Mouse (Mus musculus) embryonic facial prominence, embryonic 14.5 days (tissue): ENCODE measurements around the gene Slit1. TPM values are rescaled to one million over a fixed set of nuclear protein-coding genes. Genes with fewer than 3 reads are reported as not detected.

ENCODE experiments used
- ATAC-seq: fragments of 200-750 bp; cut with Nextera tagmentation; 2 replicates; pipeline ENCODE4 v1.8.0; 2017; ENCODE audit warnings: low read depth, moderate number of reproducible peaks, moderate TSS enrichment
- DNase-seq: peaks from one replicate; pipeline ENCODE4 v3.0.0-alpha.2; 2015; ENCODE audit warnings: low spot score
- H3K27ac ChIP-seq: fragments of 300-500 bp; sonication (generic); replicated peaks from 2 replicates; pipeline ENCODE4 v1.5.1; 2014; ENCODE audit warnings: low read depth, mild to moderate bottlenecking, low read length, moderate library complexity
- H3K27me3 ChIP-seq: fragments of 300-500 bp; sonication (generic); replicated peaks from 2 replicates; pipeline ENCODE4 v1.6.1; 2014; ENCODE audit warnings: low read length; ENCODE audit not compliant: control insufficient read depth, insufficient read depth
- H3K36me3 ChIP-seq: fragments of 300-500 bp; sonication (generic); 2 replicates; pipeline ENCODE4 v1.6.1; 2014; ENCODE audit warnings: low read length, mixed read lengths; ENCODE audit not compliant: control insufficient read depth, insufficient read depth
- H3K4me1 ChIP-seq: fragments of 300-500 bp; sonication (generic); 2 replicates; pipeline ENCODE4 v1.6.1; 2014; ENCODE audit warnings: antibody characterized with exemption, low read length; ENCODE audit not compliant: control insufficient read depth, insufficient read depth
- H3K4me2 ChIP-seq: fragments of 300-500 bp; sonication (generic); 2 replicates; pipeline ENCODE4 v1.6.1; 2014; ENCODE audit warnings: low read depth, mild to moderate bottlenecking, low read length, moderate library complexity, mixed read lengths
- H3K4me3 ChIP-seq: fragments of 300-500 bp; sonication (generic); 2 replicates; pipeline ENCODE4 v1.5.1; 2014; ENCODE audit warnings: low read depth, mild to moderate bottlenecking, low read length
- H3K9ac ChIP-seq: fragments of 300-500 bp; sonication (generic); 2 replicates; pipeline ENCODE4 v1.6.1; 2014; ENCODE audit warnings: low read depth, mild to moderate bottlenecking, low read length, moderate library complexity, mixed read lengths
- H3K9me3 ChIP-seq: fragments of 300-500 bp; sonication (generic); 2 replicates; pipeline ENCODE4 v1.6.1; 2016; ENCODE audit warnings: low read length; ENCODE audit not compliant: control insufficient read depth
- WGBS: fragments of 180-500 bp; shearing (Covaris S2); extraction: QIAGEN DNeasy Blood & Tissue Kit; methylation state at CpG from one replicate; pipeline ENCODE4 v1.1.7; 2014; 5-methylcytosine and 5-hydroxymethylcytosine counted together
- polyA plus RNA-seq: library from polyadenylated mRNA; unstranded; fragments of >200 nt; fragmentation: Nextera tagmentation; extraction: Ambion mirVana; gene quantifications from 2 replicates; pipeline ENCODE4 v1.2.1, GENCODE M21; 2014

Slit1 gene
- polyA plus RNA-seq, 1 experiment from 2014 or later = 1.7 TPM

GRCm38 (mm10) chr19:41716233-41717218, 26.9 kb downstream of the Slit1 start:
- 24% methylated on average over 19 of the region's 19 CpGs for WGBS
- Histone ChIP-seq H3K9me3 (no peaks in the 10 kb centered on the region), H3K4me2 (no peak overlapping the region), H3K27ac (no peak overlapping the region), H3K4me3 (no peak overlapping the region), H3K27me3 (no peaks in the 10 kb centered on the region), H3K9ac (no peak overlapping the region), H3K4me1 (peaks cover 9% of the 10 kb centered on the region), H3K36me3 (no peaks in the 10 kb centered on the region)
- peak; percentile 75; the same call in 1 of the 2 replicates for ATAC-seq
- DNase-seq = peak; percentile 50

- ATAC-seq (no peak), DNase-seq (no peak)
- Histone ChIP-seq H3K27ac (no peak overlapping the region), H3K4me2 (no peak overlapping the region), H3K27me3 (no peaks in the 10 kb centered on the region), H3K9me3 (no peaks in the 10 kb centered on the region), H3K4me1 (peaks cover 9% of the 10 kb centered on the region), H3K4me3 (no peak overlapping the region), H3K9ac (no peak overlapping the region), H3K36me3 (no peaks in the 10 kb centered on the region)
- WGBS = 47% methylated on average over 9 of the region's 9 CpGs
Observed at GRCm38 (mm10) chr19:41714431-41714917, 29.0 kb downstream of the Slit1 start.

- H3K27ac ChIP-seq = no peak overlapping the region
- ATAC-seq (no peak), DNase-seq (no peak)
- WGBS = 81% methylated on average over 8 of the region's 8 CpGs
- no peaks in the 10 kb centered on the region for H3K27me3 ChIP-seq
- H3K9me3 ChIP-seq = no peaks in the 10 kb centered on the region
- no peaks in the 10 kb centered on the region for H3K36me3 ChIP-seq
- H3K9ac ChIP-seq = no peak overlapping the region
- H3K4me3 ChIP-seq = no peak overlapping the region
- H3K4me1 ChIP-seq = peaks cover 9% of the 10 kb centered on the region
- H3K4me2 ChIP-seq = no peak overlapping the region
Observed at GRCm38 (mm10) chr19:41712829-41713228, 30.6 kb downstream of the Slit1 start.

GRCm38 (mm10) chr19:41711665-41712064, 31.8 kb downstream of the Slit1 start:
- WGBS = 83% methylated on average over 9 of the region's 9 CpGs

GRCm38 (mm10) chr19:41709497-41710165, 33.8 kb downstream of the Slit1 start:
- WGBS = 81% methylated on average over 12 of the region's 12 CpGs
- Histone ChIP-seq H3K9me3 (no peaks in the 10 kb centered on the region), H3K27ac (no peak overlapping the region), H3K27me3 (peaks cover 3% of the 10 kb centered on the region; the same call in 1 of the 2 replicates), H3K9ac (no peak overlapping the region), H3K36me3 (no peaks in the 10 kb centered on the region), H3K4me2 (no peak overlapping the region), H3K4me3 (no peak overlapping the region), H3K4me1 (no peaks in the 10 kb centered on the region)
- ATAC-seq (no peak), DNase-seq (no peak)

More at GRCm38 (mm10) chr19:41711665-41712064, 31.8 kb downstream of the Slit1 start:
- Histone ChIP-seq H3K36me3 (no peaks in the 10 kb centered on the region), H3K27ac (no peak overlapping the region), H3K4me2 (no peak overlapping the region), H3K9ac (no peak overlapping the region), H3K4me3 (no peak overlapping the region), H3K27me3 (no peaks in the 10 kb centered on the region), H3K9me3 (no peaks in the 10 kb centered on the region), H3K4me1 (peaks cover 5% of the 10 kb centered on the region; the same call in 1 of the 2 replicates)
- DNase-seq = no peak
- ATAC-seq = no peak

- no peak overlapping the region for H3K4me2 ChIP-seq
- no peak for ATAC-seq
Observed at GRCm38 (mm10) chr19:41707850-41708249, 35.6 kb downstream of the Slit1 start.

GRCm38 (mm10) chr19:41706094-41706828, 37.2 kb downstream of the Slit1 start:
- no peaks in the 10 kb centered on the region for H3K4me1 ChIP-seq
- DNase-seq = no peak
- H3K27me3 ChIP-seq = peaks cover 3% of the 10 kb centered on the region; the same call in 1 of the 2 replicates
- no peak overlapping the region for H3K9ac ChIP-seq
- no peaks in the 10 kb centered on the region for H3K36me3 ChIP-seq
- H3K4me2 ChIP-seq = no peak overlapping the region
- no peak overlapping the region for H3K4me3 ChIP-seq
- H3K9me3 ChIP-seq = no peaks in the 10 kb centered on the region
- ATAC-seq = no peak
- H3K27ac ChIP-seq = no peak overlapping the region
- 61% methylated on average over 17 of the region's 17 CpGs for WGBS

More at GRCm38 (mm10) chr19:41707850-41708249, 35.6 kb downstream of the Slit1 start:
- Histone ChIP-seq H3K9me3 (no peaks in the 10 kb centered on the region), H3K27me3 (peaks cover 3% of the 10 kb centered on the region; the same call in 1 of the 2 replicates), H3K4me3 (no peak overlapping the region), H3K9ac (no peak overlapping the region), H3K4me1 (no peaks in the 10 kb centered on the region), H3K36me3 (no peaks in the 10 kb centered on the region), H3K27ac (no peak overlapping the region)
- WGBS = 43% methylated on average over 12 of the region's 12 CpGs
- DNase-seq = no peak

- 48% methylated on average over 12 of the region's 12 CpGs for WGBS
- ATAC-seq = no peak
- H3K4me1 ChIP-seq = no peaks in the 10 kb centered on the region
- H3K27ac ChIP-seq = no peak overlapping the region
- H3K36me3 ChIP-seq = no peaks in the 10 kb centered on the region
- no peak overlapping the region for H3K4me3 ChIP-seq
- H3K27me3 ChIP-seq = peaks cover 3% of the 10 kb centered on the region; the same call in 1 of the 2 replicates
- no peak overlapping the region for H3K9ac ChIP-seq
- no peak for DNase-seq
- H3K4me2 ChIP-seq = no peak overlapping the region
- H3K9me3 ChIP-seq = no peaks in the 10 kb centered on the region
Observed at GRCm38 (mm10) chr19:41705416-41705815, 38.0 kb downstream of the Slit1 start.
